Mouse (Mus musculus) midbrain, embryonic 15.5 days (tissue): ENCODE measurements at regions not wholly inside any gene's neighbourhood (a gene's known extent, or its start where the extent isn't known, plus 50 kb on each side); places are given as distances from the start of the nearest gene placed in this dataset.

Experiments used
- ATAC-seq: fragments of 200-750 bp; cut with Nextera tagmentation; replicated peaks from 2 replicates; pipeline ENCODE4 v1.8.0; 2017; ENCODE audit warnings: moderate TSS enrichment
- H3K27ac ChIP-seq: fragments of 300-500 bp; sonication (generic); 2 replicates; pipeline ENCODE4 v1.5.1; 2015; ENCODE audit warnings: mild to moderate bottlenecking, inconsistent platforms
- H3K27me3 ChIP-seq: fragments of 300-500 bp; sonication (generic); replicated peaks from 2 replicates; pipeline ENCODE4 v1.6.1; 2015; ENCODE audit warnings: inconsistent platforms
- H3K36me3 ChIP-seq: fragments of 300-500 bp; sonication (generic); replicated peaks from 2 replicates; pipeline ENCODE4 v1.6.1; 2015; ENCODE audit warnings: inconsistent platforms
- H3K4me1 ChIP-seq: fragments of 300-500 bp; sonication (generic); 2 replicates; pipeline ENCODE4 v1.6.1; 2015; ENCODE audit warnings: inconsistent platforms
- H3K4me2 ChIP-seq: fragments of 300-500 bp; sonication (generic); 2 replicates; pipeline ENCODE4 v1.6.1; 2015; ENCODE audit warnings: inconsistent platforms, mild to moderate bottlenecking, moderate library complexity
- H3K4me3 ChIP-seq: fragments of 300-500 bp; sonication (generic); 2 replicates; pipeline ENCODE4 v1.5.1; 2015; ENCODE audit warnings: mild to moderate bottlenecking, inconsistent platforms
- H3K9ac ChIP-seq: fragments of 300-500 bp; sonication (generic); 2 replicates; pipeline ENCODE4 v1.6.1; 2015; ENCODE audit warnings: mild to moderate bottlenecking, inconsistent platforms
- H3K9me3 ChIP-seq: fragments of 300-500 bp; sonication (generic); 2 replicates; pipeline ENCODE4 v1.6.1; 2016; ENCODE audit warnings: inconsistent platforms
- WGBS: fragments of 180-500 bp; shearing (Covaris S2); methylation state at CpG from one replicate; pipeline ENCODE4 v1.1.7; 2015; ENCODE audit warnings: mixed read lengths; 5-methylcytosine and 5-hydroxymethylcytosine counted together

DNA sequence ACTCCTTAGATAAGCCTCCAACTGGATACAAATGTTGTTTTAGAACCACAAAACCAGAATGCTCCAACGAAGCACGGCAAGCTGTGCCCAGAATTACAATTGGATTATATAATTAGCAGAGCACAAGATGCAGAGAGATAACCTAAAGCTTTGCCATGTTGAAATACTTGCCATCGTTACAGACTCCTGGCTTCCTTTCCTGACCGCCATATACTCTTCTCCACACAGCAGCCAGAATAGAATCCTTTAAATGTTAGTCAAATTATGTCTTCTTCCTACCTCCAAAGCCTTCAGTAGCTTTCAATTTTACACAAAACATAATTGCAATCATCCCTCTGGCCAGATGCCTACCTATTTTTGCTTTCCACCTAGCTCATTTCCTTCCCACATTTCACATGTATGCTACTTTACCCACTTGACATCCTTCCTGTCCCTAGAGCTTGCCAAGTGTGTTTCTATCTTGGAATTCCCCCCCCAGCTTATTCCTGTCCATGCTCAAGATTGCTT is 52.8 kb upstream of the G2e3 start:
- no peak overlapping the region for H3K4me3 ChIP-seq
- H3K4me2 ChIP-seq, result no peak overlapping the region
- WGBS, result 87% methylated on average over 4 of the region's 4 CpGs
- ATAC-seq, result no peak
- H3K4me1 ChIP-seq, result no peaks in the 10 kb centered on the region
- no peak overlapping the region for H3K9ac ChIP-seq
- no peak overlapping the region for H3K27ac ChIP-seq
- no peaks in the 10 kb centered on the region for H3K36me3 ChIP-seq
- H3K9me3 ChIP-seq, result no peaks in the 10 kb centered on the region
- no peaks in the 10 kb centered on the region for H3K27me3 ChIP-seq

DNA sequence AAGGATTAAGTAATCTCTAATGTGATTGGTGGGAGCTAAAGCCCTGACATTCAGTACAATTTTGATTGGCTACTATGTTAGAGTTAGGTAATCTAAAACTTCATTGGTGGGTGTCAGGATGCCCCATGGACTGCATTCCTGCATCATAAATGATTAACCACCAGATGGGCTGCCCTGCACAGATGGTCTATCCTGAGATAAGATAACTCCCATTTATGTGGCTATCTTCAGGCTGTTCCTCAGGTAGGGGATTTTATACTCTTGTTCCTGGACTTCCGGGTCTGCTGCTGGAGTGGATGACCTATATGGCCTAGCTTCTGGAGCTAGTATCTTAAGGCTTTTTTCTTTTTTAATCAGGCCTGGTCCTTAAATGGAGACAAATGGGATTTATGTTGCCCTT is 69.5 kb upstream of the G2e3 start:
- H3K27ac ChIP-seq, result no peak overlapping the region
- H3K36me3 ChIP-seq, result no peaks in the 10 kb centered on the region
- no peak overlapping the region for H3K9ac ChIP-seq
- ATAC-seq, result no peak
- no peaks in the 10 kb centered on the region for H3K9me3 ChIP-seq
- no peak overlapping the region for H3K4me3 ChIP-seq
- no peaks in the 10 kb centered on the region for H3K27me3 ChIP-seq
- H3K4me2 ChIP-seq, result no peak overlapping the region
- H3K4me1 ChIP-seq, result no peaks in the 10 kb centered on the region
- 89% methylated on average over 1 of the region's 1 CpGs for WGBS

DNA sequence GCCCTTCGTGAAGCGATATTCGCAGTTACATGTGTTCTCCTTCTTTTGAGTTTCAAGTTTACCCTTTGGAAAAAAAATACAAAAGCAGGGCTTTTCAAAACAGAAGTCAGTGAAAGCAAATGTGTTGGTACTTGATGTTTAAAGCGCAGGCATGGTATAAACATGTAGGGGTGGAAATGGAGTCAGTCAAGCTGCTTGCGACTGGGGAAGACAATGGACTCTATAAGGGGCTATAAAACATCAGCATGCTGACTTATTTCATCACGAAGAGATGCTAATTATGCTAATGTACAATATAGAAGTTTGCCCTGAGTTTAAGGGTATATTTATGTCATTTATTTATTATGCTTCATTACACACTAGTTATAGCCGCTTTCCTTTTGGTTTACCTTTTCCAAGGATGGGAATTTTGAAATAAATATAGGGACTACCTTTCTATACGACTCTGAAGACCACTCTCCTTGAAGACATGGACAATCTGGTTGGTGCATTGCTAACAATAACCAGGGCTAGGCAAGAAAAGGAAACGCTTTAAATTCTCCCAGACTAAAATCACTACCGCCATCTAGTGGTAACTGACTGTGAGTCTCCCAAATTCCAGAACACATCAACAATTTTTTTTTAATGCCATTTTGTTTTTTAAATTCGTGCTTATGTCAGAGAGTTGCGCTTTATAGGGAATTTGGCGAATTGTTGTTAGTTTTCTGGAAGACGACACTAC is 71.9 kb upstream of the G2e3 start:
- no peak overlapping the region for H3K27ac ChIP-seq
- no peak overlapping the region for H3K4me3 ChIP-seq
- H3K27me3 ChIP-seq, result no peaks in the 10 kb centered on the region
- H3K9me3 ChIP-seq, result no peaks in the 10 kb centered on the region
- H3K4me1 ChIP-seq, result no peaks in the 10 kb centered on the region
- ATAC-seq, result peak; percentile 67; the same call in 1 of the 2 replicates
- no peaks in the 10 kb centered on the region for H3K36me3 ChIP-seq
- WGBS, result 50% methylated on average over 14 of the region's 14 CpGs
- no peak overlapping the region for H3K9ac ChIP-seq
- no peak overlapping the region for H3K4me2 ChIP-seq

DNA sequence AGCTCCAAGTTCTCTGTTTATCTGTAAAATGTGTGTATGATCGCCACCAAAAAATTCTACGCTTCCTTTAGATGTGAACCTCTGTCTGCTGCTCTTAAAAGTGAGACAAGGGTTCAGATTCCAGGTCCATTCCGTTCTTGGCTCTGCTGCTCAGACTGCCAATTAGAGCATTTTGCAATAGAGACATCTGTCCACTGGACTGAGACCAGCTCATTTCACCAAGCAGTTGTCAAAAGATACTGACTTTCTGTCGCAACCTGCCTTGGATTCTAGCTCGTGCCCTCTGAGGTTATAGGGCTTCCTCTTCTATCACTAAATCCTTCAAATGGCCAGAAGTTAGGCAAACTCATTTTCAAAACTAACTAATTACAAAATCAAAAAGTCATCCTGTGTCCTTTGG is 74.4 kb upstream of the G2e3 start:
- no peak overlapping the region for H3K4me2 ChIP-seq
- no peaks in the 10 kb centered on the region for H3K27me3 ChIP-seq
- 73% methylated on average over 5 of the region's 5 CpGs for WGBS
- H3K9me3 ChIP-seq, result no peaks in the 10 kb centered on the region
- H3K27ac ChIP-seq, result no peak overlapping the region
- H3K4me3 ChIP-seq, result no peak overlapping the region
- no peak overlapping the region for H3K9ac ChIP-seq
- H3K4me1 ChIP-seq, result no peaks in the 10 kb centered on the region
- no peak for ATAC-seq
- H3K36me3 ChIP-seq, result no peaks in the 10 kb centered on the region

DNA sequence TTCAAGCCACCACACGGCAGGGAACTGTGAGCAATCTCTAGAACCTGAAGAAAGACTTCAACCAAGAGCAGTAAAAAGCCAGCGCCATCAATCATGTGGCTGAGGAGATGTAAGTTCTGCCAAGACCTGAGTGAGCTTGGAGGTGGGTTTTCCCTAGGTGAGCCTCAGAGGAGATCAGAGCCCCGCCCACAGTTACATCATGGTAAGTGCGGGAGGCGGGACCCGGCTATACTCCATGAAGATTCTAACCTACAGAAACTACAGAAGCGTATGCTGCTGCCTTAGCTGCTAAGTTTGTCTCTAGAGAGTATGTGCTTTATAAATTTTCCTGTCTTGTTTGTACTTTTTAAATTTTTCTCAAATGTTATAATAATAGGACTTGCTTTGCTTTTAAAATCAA is 105.0 kb upstream of the G2e3 start:
- no peak overlapping the region for H3K4me3 ChIP-seq
- H3K4me1 ChIP-seq, result no peaks in the 10 kb centered on the region
- ATAC-seq, result no peak
- H3K36me3 ChIP-seq, result no peaks in the 10 kb centered on the region
- no peak overlapping the region for H3K9ac ChIP-seq
- no peak overlapping the region for H3K4me2 ChIP-seq
- 86% methylated on average over 7 of the region's 7 CpGs for WGBS
- H3K27me3 ChIP-seq, result no peaks in the 10 kb centered on the region
- H3K9me3 ChIP-seq, result no peaks in the 10 kb centered on the region
- no peak overlapping the region for H3K27ac ChIP-seq

DNA sequence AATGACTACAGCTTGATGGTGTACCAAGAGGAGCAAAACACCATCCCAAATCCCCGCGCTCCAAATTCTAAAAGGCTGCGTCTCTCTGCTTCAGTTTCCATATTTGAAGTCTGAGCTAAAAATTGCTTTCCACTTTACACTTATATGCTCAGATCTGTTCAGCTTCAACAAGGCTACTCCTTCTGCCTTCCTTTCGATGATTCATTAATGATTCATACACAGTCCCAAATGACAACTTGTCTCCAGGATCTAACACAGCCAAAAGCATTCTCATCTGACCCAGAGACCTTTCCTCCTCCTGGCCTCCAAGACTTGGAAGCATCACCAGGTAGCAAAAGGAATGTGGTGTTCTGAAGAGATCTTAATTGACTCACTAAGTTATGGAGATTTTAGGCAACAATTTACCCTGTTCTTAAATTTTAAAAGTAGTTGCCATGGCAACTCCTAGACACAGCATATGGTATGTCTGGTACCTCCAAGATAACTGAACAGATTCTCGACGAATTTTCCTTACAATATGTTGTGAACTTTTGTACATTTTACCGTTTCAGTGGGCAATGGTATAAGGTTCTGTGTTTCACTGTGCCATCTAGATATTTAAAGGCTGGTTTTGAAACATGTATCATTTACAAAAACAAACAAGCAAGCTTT is 106.6 kb upstream of the G2e3 start:
- H3K27ac ChIP-seq, result no peak overlapping the region
- H3K9ac ChIP-seq, result no peak overlapping the region
- H3K4me1 ChIP-seq, result no peaks in the 10 kb centered on the region
- no peak overlapping the region for H3K4me3 ChIP-seq
- H3K36me3 ChIP-seq, result no peaks in the 10 kb centered on the region
- H3K27me3 ChIP-seq, result no peaks in the 10 kb centered on the region
- no peaks in the 10 kb centered on the region for H3K9me3 ChIP-seq
- H3K4me2 ChIP-seq, result no peak overlapping the region
- 76% methylated on average over 7 of the region's 7 CpGs for WGBS
- ATAC-seq, result no peak

DNA sequence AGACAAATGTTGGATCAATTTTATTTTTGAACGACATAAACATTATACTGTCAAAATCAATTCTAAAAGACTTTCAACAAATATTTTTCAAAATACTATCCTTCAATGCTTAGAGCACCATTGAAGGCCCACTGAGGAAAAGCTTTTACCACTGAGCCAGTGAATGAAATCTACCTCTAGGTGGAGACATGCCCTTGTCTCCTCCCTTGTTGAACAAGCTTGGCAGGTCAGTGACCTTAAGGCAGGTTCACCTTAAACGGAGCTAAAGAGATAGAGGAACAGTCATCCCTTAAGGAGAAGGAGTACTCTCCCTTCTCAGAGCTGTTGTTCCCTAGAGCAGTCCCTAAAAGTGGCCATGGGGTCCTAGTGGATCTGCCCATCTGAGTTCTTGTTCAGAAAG is 136.2 kb upstream of the G2e3 start:
- Histone ChIP-seq H3K36me3 (no peaks in the 10 kb centered on the region), H3K27me3 (no peaks in the 10 kb centered on the region), H3K4me1 (no peaks in the 10 kb centered on the region), H3K9ac (no peak overlapping the region), H3K4me3 (no peak overlapping the region), H3K27ac (no peak overlapping the region), H3K9me3 (no peaks in the 10 kb centered on the region), H3K4me2 (no peak overlapping the region)
- ATAC-seq, result no peak
- WGBS, result 38% methylated on average over 2 of the region's 2 CpGs

DNA sequence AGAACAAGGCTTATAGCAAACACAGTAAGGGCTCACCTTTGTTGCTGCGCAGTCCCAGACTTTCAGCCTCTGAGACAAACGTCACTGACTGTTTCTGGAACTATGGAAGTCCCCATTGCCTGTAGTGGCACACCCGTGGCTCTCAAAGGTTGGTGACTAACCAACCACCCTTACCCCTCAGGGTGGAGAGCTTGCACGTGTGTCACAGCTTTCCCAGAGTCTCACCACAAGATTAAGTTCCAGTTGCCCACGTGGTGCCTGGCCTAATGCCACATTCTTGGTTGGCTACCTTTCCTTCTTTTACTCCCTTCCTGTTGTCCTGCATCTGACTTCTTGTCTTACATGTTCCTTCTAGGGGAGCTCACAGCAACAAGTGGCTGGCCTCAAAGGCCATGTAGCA is 151.6 kb upstream of the G2e3 start:
- 75% methylated on average over 5 of the region's 5 CpGs for WGBS
- H3K4me3 ChIP-seq, result no peak overlapping the region
- H3K4me1 ChIP-seq, result no peaks in the 10 kb centered on the region
- H3K36me3 ChIP-seq, result no peaks in the 10 kb centered on the region
- H3K9me3 ChIP-seq, result no peaks in the 10 kb centered on the region
- ATAC-seq, result no peak
- no peak overlapping the region for H3K27ac ChIP-seq
- H3K9ac ChIP-seq, result no peak overlapping the region
- H3K4me2 ChIP-seq, result no peak overlapping the region
- H3K27me3 ChIP-seq, result no peaks in the 10 kb centered on the region

DNA sequence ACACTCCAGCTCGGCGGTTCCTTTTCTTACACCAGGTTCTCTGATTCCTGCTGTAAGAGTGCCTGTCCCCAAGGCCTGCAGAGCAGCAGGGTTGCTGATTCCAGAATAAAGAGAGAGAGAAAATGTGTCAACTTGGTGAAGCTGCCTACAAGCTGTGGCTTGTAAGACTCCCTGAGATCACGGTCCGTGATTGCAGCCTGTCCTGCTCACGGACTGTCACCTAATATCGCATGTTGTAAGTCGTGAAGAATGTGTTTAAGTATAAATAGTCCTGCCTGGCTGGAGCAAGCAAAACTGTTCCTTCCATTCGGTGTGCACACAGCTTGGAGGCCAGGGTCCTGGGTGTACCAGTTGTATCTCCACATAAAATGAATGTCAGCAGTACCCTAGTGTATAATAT is 152.7 kb upstream of the G2e3 start:
- Histone ChIP-seq H3K9me3 (no peaks in the 10 kb centered on the region), H3K9ac (no peak overlapping the region), H3K36me3 (no peaks in the 10 kb centered on the region), H3K27ac (no peak overlapping the region), H3K4me3 (no peak overlapping the region), H3K4me2 (no peak overlapping the region), H3K27me3 (no peaks in the 10 kb centered on the region), H3K4me1 (0 out of 2 replicates have a peak, but pooled peaks cover 3% of the 10 kb centered on the region)
- ATAC-seq, result no peak
- 84% methylated on average over 8 of the region's 8 CpGs for WGBS

DNA sequence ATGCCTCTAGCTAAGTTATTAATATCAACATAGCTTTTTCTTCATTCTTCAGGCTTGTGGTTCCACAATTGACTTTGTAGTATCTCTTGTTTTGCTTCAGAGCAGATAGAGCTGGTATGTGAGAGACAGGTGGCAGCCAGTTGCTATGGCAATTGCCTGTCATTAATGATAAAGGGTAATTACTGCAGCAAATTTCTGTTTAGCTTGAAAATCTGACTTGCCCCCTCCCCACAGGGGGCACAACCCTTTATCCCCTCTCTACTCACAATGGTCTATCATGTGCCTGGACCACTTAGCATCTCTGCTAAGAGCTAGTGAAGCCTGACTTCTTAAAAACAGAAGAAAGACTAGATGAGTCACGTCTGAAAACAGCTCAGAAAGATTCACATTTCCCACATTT is 157.1 kb upstream of the G2e3 start:
- H3K27me3 ChIP-seq, result no peaks in the 10 kb centered on the region
- H3K9me3 ChIP-seq, result no peaks in the 10 kb centered on the region
- H3K36me3 ChIP-seq, result no peaks in the 10 kb centered on the region
- WGBS, result 14% methylated on average over 1 of the region's 1 CpGs
- H3K4me3 ChIP-seq, result no peak overlapping the region
- no peak overlapping the region for H3K9ac ChIP-seq
- H3K27ac ChIP-seq, result no peak overlapping the region
- ATAC-seq, result peak; percentile 37; the same call in 1 of the 2 replicates
- 0 out of 2 replicates have a peak, but pooled peaks cover 5% of the 10 kb centered on the region for H3K4me1 ChIP-seq
- H3K4me2 ChIP-seq, result no peak overlapping the region

DNA sequence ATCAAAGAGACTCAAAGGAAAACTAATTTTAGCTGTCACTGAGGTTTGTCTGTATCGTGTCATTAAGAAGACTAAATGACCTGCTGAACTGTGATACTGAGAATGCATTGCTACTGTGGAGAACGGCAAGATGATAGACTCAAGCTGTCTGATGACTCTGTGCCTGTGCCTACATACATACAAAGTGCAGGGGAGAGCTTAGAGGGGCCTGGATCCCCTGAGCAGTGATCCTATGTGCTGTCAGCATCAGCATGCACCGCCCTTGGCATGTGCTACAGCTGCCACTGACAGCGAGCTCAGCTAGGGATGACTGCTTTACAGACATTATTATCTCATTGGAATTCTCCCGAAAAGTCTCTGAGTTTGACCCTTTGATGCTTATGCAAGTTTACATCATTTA is 157.7 kb upstream of the G2e3 start:
- no peak overlapping the region for H3K4me2 ChIP-seq
- 0 out of 2 replicates have a peak, but pooled peaks cover 5% of the 10 kb centered on the region for H3K4me1 ChIP-seq
- WGBS, result 46% methylated on average over 5 of the region's 5 CpGs
- no peak overlapping the region for H3K4me3 ChIP-seq
- no peak overlapping the region for H3K27ac ChIP-seq
- no peak for ATAC-seq
- no peaks in the 10 kb centered on the region for H3K9me3 ChIP-seq
- H3K27me3 ChIP-seq, result no peaks in the 10 kb centered on the region
- no peak overlapping the region for H3K9ac ChIP-seq
- H3K36me3 ChIP-seq, result no peaks in the 10 kb centered on the region

DNA sequence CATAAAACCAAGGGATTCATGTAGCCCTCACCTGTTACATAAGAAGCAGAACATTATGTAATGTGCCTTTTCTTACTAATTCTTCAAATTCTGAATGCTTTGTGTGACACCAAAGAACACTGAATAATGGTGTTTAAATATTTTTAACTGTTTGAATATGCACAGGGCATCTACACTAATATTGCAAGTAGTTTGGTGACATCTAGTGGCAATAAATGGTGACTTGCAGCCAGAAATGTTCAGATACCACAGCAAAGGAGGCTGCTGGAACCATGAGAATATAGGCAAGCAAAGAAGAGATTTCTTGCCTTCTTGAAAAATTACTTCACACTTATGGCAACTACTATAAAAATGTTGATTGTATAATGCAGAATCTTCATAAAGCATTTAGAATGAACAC is 159.6 kb upstream of the G2e3 start:
- Histone ChIP-seq H3K4me3 (no peak overlapping the region), H3K27ac (no peak overlapping the region), H3K9ac (no peak overlapping the region), H3K4me2 (no peak overlapping the region), H3K9me3 (no peaks in the 10 kb centered on the region), H3K27me3 (no peaks in the 10 kb centered on the region), H3K36me3 (no peaks in the 10 kb centered on the region), H3K4me1 (0 out of 2 replicates have a peak, but pooled peaks cover 5% of the 10 kb centered on the region)
- peak; percentile 88 for ATAC-seq

DNA sequence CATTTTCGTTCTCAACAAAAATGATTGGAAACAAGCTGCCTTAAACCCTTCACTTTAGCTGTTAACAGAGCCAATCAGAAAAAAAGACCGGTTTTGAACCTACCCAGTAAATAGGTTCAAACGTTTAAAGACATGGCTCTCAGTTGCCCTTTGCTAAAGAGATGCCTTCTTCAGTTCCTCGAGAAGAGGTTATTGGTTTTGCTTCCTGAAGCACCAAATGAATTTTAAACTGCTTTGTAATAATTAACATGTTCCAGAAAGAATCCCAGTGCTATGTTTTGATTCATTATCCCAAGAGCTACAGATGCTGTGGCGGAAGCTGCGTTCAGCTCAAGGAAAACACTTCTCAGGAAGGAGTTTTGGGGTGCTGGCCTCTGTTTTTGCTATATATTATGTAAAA is 160.1 kb upstream of the G2e3 start:
- Histone ChIP-seq H3K27ac (no peak overlapping the region), H3K4me1 (0 out of 2 replicates have a peak, but pooled peaks cover 5% of the 10 kb centered on the region), H3K27me3 (no peaks in the 10 kb centered on the region), H3K4me3 (no peak overlapping the region), H3K9ac (no peak overlapping the region), H3K9me3 (no peaks in the 10 kb centered on the region), H3K36me3 (no peaks in the 10 kb centered on the region), H3K4me2 (no peak overlapping the region)
- 71% methylated on average over 6 of the region's 6 CpGs for WGBS
- no peak for ATAC-seq
